Mouse (Mus musculus) cerebellum, postnatal 10 days (tissue): ENCODE data around the gene Gm8297.
"Not testable (repeated sequence)": the region's sequence is repeated elsewhere in the genome, so short reads cannot be mapped to it uniquely, and the experiment has no call there.

Experiments used
- DNase-seq, 2 experiments: peaks; one replicate each; pipeline ENCODE4 v3.0.0; 2021; ENCODE audit warnings: mixed read lengths in 2 of 2

Gm8297 gene

GRCm38 (mm10) chr14:4983635-4984034, at the start of gene Gm8297:
Gene Gm8297, plus strand, starts transcription at chr14:4983935.
- not testable (repeated sequence) for DNase-seq

DNA sequence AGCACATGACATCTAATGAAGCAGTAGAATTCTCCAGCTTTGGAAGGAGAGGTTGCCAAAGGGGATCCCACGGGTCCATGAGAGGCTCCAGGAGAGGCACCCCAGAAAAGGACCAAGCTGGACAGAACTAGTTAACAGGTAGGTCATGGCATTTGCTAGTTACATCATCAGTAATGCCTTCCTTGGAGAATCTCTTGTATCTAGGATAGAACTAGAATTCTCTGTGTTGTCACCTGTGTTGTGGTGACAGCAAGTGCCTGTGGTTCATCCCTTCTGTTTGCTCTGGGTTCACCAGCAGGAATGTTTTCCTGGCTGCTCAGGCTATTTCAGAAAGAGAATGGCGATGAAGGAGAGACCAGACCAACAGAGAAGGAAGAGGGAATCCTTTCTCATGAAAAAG, 31.9 kb downstream of the Gm8297 start, which contains the start of gene Gm3298:
TSS of gene Gm3298 (plus strand) at position 301 of the 400 bp plus-strand sequence.
- not testable (repeated sequence) for DNase-seq
